Mouse (Mus musculus): ENCODE data around the gene Plcd1. TPM values are rescaled to one million over a fixed set of nuclear protein-coding genes. Genes with fewer than 3 reads are reported as not detected.

Gene Plcd1
- polyA plus RNA-seq, 1 experiment from 2014 or later = 16.6 TPM

- Histone ChIP-seq H3K4me1 (replicated peaks) (peaks cover 27% of the 10 kb centered on the region), H3K4me2 (no peak overlapping the region), H3K27ac (peak overlapping the region; percentile 28; the same call in 1 of the 2 replicates), H3K36me3 (peaks cover 11% of the 10 kb centered on the region; the same call in 1 of the 2 replicates), H3K4me3 (no peak overlapping the region), H3K27me3 (no peaks in the 10 kb centered on the region), H3K9me3 (replicated peaks) (no peaks in the 10 kb centered on the region), H3K9ac (no peak overlapping the region)
- no peak for ATAC-seq (replicated peaks; ENCODE audit: insufficient number of reproducible peaks, insufficient read depth, low FRiP score, low read depth)
- 75% methylated on average over 14 of the region's 14 CpGs for whole genome bisulfite sequencing
Observed at GRCm38 (mm10) chr9:119031772-119032171, 61.5 kb downstream of the Plcd1 start.

GRCm38 (mm10) chr9:119031038-119031437 lies 62.3 kb downstream of the Plcd1 start:
- Histone ChIP-seq H3K4me1 (replicated peaks) (peaks cover 20% of the 10 kb centered on the region), H3K27me3 (no peaks in the 10 kb centered on the region), H3K36me3 (peaks cover 11% of the 10 kb centered on the region; the same call in 1 of the 2 replicates), H3K4me3 (no peak overlapping the region), H3K9ac (no peak overlapping the region), H3K27ac (no peak overlapping the region), H3K9me3 (replicated peaks) (no peaks in the 10 kb centered on the region), H3K4me2 (no peak overlapping the region)
- WGBS = 80% methylated on average over 4 of the region's 4 CpGs
- ATAC-seq (replicated peaks; ENCODE audit: insufficient number of reproducible peaks, insufficient read depth, low FRiP score, low read depth) = no peak

GRCm38 (mm10) chr9:119029568-119029967 lies 63.7 kb downstream of the Plcd1 start:
- peaks cover 11% of the 10 kb centered on the region; the same call in 1 of the 2 replicates for H3K36me3 ChIP-seq
- WGBS = 65% methylated on average over 7 of the region's 7 CpGs
- no peak overlapping the region for H3K9ac ChIP-seq
- H3K27ac ChIP-seq = no peak overlapping the region
- no peaks in the 10 kb centered on the region for H3K27me3 ChIP-seq
- peaks cover 15% of the 10 kb centered on the region for H3K4me1 ChIP-seq (replicated peaks)
- no peak overlapping the region for H3K4me3 ChIP-seq
- peak; percentile 53 for ATAC-seq (replicated peaks; ENCODE audit: insufficient number of reproducible peaks, insufficient read depth, low FRiP score, low read depth)
- H3K4me2 ChIP-seq = no peak overlapping the region
- no peaks in the 10 kb centered on the region for H3K9me3 ChIP-seq (replicated peaks)

DNA sequence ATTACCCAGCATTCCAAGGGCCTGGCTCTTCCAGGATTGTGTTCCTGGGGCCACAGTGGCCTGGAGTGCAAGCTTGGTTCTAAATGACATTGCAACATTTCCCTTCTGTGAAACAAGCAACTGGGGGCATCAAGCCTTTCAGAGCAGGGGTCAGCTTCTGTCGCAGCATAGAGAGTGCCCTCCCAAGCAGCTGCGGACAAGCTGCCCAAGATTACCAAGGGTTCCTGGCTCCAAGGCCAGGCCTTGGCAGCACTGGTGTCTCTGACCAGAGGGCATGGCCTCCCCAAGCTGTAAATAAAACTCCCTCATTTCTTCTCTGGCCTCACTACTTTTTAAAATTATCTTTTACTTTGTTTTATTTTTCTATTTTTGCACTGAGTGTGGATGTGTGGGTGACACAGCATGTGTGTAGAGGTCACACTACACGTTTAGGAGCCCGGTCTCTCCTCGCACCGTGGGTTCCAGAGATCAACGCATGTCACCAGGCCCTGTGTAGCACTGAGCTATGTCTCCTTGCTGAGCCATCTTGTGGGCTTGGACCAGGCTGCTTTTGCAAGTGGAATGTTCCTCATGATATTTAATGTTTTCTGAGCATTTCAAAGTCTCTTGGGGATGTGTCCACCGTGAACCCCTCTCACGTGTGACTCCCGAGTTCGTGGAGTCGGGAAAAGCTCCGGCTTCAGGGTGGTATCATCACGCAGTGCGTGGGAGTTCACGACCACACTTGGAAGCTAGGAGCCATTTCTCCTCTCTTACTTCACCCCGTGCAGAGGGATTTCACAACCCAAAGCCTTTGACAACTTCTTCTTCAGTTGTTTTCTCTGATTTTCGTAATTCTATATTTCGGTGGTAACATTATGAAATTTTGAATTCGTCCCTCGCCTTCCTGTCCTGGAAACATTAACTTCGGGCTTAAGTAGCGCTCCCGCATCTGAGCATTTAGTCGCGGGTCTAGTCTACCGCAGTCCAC lies 64.8 kb downstream of the Plcd1 start:
- WGBS = 88% methylated on average over 27 of the region's 27 CpGs
- H3K4me1 ChIP-seq (replicated peaks) = peaks cover 15% of the 10 kb centered on the region
- H3K9ac ChIP-seq = no peak overlapping the region
- no peak for ATAC-seq (replicated peaks; ENCODE audit: insufficient number of reproducible peaks, insufficient read depth, low FRiP score, low read depth)
- no peaks in the 10 kb centered on the region for H3K27me3 ChIP-seq
- peaks cover 7% of the 10 kb centered on the region; the same call in 1 of the 2 replicates for H3K36me3 ChIP-seq
- H3K4me3 ChIP-seq = no peak overlapping the region
- H3K27ac ChIP-seq = no peak overlapping the region
- H3K9me3 ChIP-seq (replicated peaks) = no peaks in the 10 kb centered on the region
- H3K4me2 ChIP-seq = no peak overlapping the region

DNA sequence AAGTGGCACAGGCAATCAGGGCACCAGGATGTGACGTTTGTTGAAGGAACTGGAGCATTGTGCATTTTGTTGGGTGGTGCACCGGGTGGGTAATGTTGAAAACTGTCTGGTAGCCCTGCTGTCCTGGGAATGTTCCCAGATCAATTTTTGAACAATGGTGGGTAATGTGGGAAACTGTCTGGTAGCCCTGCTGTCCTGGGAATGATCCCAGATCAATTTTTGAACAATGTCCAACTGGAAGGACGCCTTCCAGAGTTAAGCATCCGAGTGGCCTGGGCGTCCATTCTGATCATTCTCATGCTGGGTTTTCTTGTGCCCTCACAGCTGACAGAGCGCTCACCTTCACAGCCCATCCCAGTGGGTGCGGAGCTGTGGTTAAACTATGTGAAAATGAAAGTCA lies 66.0 kb downstream of the Plcd1 start:
- Histone ChIP-seq H3K4me3 (no peak overlapping the region), H3K27me3 (no peaks in the 10 kb centered on the region), H3K4me1 (replicated peaks) (peaks cover 9% of the 10 kb centered on the region), H3K4me2 (no peak overlapping the region), H3K36me3 (peaks cover 6% of the 10 kb centered on the region; the same call in 1 of the 2 replicates), H3K9me3 (replicated peaks) (no peaks in the 10 kb centered on the region), H3K27ac (no peak overlapping the region), H3K9ac (no peak overlapping the region)
- 86% methylated on average over 7 of the region's 7 CpGs for WGBS
- ATAC-seq (replicated peaks; ENCODE audit: insufficient number of reproducible peaks, insufficient read depth, low FRiP score, low read depth) = no peak

- Histone ChIP-seq H3K4me3 (no peak overlapping the region), H3K27ac (no peak overlapping the region), H3K36me3 (peaks cover 6% of the 10 kb centered on the region; the same call in 1 of the 2 replicates), H3K9ac (no peak overlapping the region), H3K27me3 (no peaks in the 10 kb centered on the region), H3K4me1 (replicated peaks) (no peaks in the 10 kb centered on the region), H3K9me3 (replicated peaks) (no peaks in the 10 kb centered on the region), H3K4me2 (no peak overlapping the region)
- ATAC-seq (replicated peaks; ENCODE audit: insufficient number of reproducible peaks, insufficient read depth, low FRiP score, low read depth) = no peak
- WGBS = 89% methylated on average over 7 of the region's 7 CpGs
Observed at GRCm38 (mm10) chr9:119025832-119026331, 67.4 kb downstream of the Plcd1 start.

DNA sequence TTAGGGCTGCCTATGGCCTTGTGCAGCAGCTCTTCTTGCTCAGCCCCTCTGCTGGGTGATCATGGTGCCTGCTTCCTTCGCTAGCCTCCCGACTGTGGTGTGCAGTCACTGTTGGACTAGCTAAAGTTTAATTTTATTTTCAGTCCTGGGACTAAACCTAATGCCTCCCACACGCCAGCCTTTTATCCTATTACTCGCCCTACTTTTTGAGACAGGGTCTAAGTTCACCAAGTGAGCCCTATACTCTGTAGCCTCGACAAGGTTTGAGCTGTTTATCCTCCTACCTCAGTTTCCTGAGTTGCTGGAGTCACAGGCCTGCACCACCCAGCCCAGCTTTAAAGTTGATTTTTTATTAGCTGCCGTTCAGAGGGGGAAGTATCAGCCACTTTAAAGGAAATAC lies 68.0 kb downstream of the Plcd1 start:
- Histone ChIP-seq H3K9ac (no peak overlapping the region), H3K27me3 (no peaks in the 10 kb centered on the region), H3K4me1 (replicated peaks) (no peaks in the 10 kb centered on the region), H3K4me3 (no peak overlapping the region), H3K27ac (no peak overlapping the region), H3K4me2 (no peak overlapping the region), H3K9me3 (replicated peaks) (no peaks in the 10 kb centered on the region), H3K36me3 (no peaks in the 10 kb centered on the region)
- 73% methylated on average over 6 of the region's 6 CpGs for WGBS
- no peak for ATAC-seq (replicated peaks; ENCODE audit: insufficient number of reproducible peaks, insufficient read depth, low FRiP score, low read depth)

DNA sequence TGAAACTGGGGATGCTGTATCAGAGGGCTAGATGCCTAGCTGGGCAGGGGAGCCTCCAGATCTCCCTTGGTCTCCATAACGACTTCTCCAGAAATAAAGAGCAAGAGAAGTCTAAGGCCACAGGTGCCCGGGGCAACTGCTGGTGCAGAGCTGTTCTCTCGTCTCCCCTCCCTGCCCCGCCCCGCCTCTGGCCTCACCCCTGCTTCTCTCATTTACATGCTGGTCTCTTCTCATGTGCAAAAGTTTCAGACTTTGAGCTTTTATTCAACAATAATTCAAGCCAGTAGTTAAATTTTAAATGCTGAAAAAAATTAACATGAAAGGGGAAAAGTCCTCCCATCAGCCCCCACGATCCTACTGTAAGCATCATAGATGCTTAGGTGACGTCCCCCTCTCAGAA lies 71.6 kb downstream of the Plcd1 start:
- no peak for ATAC-seq (replicated peaks; ENCODE audit: insufficient number of reproducible peaks, insufficient read depth, low FRiP score, low read depth)

More for the DNA sequence above, 71.6 kb downstream of the Plcd1 start:
- peaks cover 5% of the 10 kb centered on the region; the same call in 1 of the 2 replicates for H3K36me3 ChIP-seq
- no peaks in the 10 kb centered on the region for H3K27me3 ChIP-seq
- no peak overlapping the region for H3K27ac ChIP-seq
- 79% methylated on average over 7 of the region's 7 CpGs for WGBS
- H3K9ac ChIP-seq = no peak overlapping the region
- H3K4me3 ChIP-seq = no peak overlapping the region
- H3K4me2 ChIP-seq = no peak overlapping the region
- H3K4me1 ChIP-seq (replicated peaks) = no peaks in the 10 kb centered on the region
- H3K9me3 ChIP-seq (replicated peaks) = no peaks in the 10 kb centered on the region

Small RNA genes within 50 kb of the gene (microRNA-seq; reads per million reads assigned to microRNA genes)
- gene Mir26a-1 = 8.8 reads per million, percentile 24 among the genes with 10 or more reads in this experiment

Other genes starting within 250 kb of the Plcd1 start
- 7.1 and 8.9 TPM in 2 replicates for gene Ctdspl, start 167.0 kb downstream of the Plcd1 start, polyA plus RNA-seq (2015; fragmentation: Nextera tagmentation; extraction: Ambion mirVana)
- gene Vill, start 40.7 kb downstream of the Plcd1 start, polyA plus RNA-seq (2015; fragmentation: Nextera tagmentation; extraction: Ambion mirVana) = 8.7 and 12.4 TPM in 2 replicates
- 0.46 and 0.53 TPM in 2 replicates for gene Dlec1, start 9.0 kb upstream of the Plcd1 start, polyA plus RNA-seq (2015; fragmentation: Nextera tagmentation; extraction: Ambion mirVana)
- gene Acaa1b, start 63.6 kb upstream of the Plcd1 start, polyA plus RNA-seq (2015; fragmentation: Nextera tagmentation; extraction: Ambion mirVana) = 0.62 and 3.0 TPM in 2 replicates
- gene Gm47289, start 65.7 kb upstream of the Plcd1 start, polyA plus RNA-seq (2015; fragmentation: Nextera tagmentation; extraction: Ambion mirVana) = not detected in 2 replicates
- not detected in 2 replicates for gene Slc22a13, start 115.6 kb upstream of the Plcd1 start, polyA plus RNA-seq (2015; fragmentation: Nextera tagmentation; extraction: Ambion mirVana)
- 6.7 and 8.6 TPM in 2 replicates for gene Oxsr1, start 228.9 kb upstream of the Plcd1 start, polyA plus RNA-seq (2015; fragmentation: Nextera tagmentation; extraction: Ambion mirVana)
- gene Acaa1a, start 246.2 kb upstream of the Plcd1 start, polyA plus RNA-seq (2015; fragmentation: Nextera tagmentation; extraction: Ambion mirVana) = 81.5 and 100 TPM in 2 replicates
- 14.9 and 20.0 TPM in 2 replicates for gene Myd88, start 247.9 kb upstream of the Plcd1 start, polyA plus RNA-seq (2015; fragmentation: Nextera tagmentation; extraction: Ambion mirVana)